Mouse (Mus musculus): ENCODE data around the gene Rbm12b1. TPM values are rescaled to one million over a fixed set of nuclear protein-coding genes. Genes with fewer than 3 reads are reported as not detected.
"Not testable (repeated sequence)": the region's sequence is repeated elsewhere in the genome, so short reads cannot be mapped to it uniquely, and the experiment has no call there.

The Rbm12b1 gene
- total RNA-seq (2021) = 10 to 100 TPM in 1 of 2 experiments, 1 to 10 TPM in 1; 5.3 to 12.1 TPM

DNA sequence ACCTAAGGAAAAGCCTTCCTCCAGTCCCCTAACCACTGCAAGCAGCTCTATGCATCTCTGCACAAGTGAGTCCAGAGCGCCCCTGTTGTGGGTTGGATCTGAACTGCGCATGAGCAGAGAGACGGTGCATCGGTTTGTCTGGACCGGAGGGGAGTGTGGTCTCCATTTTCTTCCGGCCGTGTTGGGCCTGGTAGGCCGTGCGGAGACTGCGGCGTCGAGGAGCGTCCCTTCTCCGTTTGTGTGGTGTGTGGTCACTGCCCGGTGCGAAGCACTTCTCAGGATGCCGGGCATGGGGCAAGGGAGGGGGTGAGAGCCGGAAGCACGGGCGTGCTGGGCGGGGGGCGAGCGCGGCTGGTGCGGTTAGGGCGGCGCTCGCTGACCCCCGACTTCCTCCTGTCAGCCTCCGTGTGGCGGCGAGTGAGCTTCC, at the start of gene Rbm12b1:
TSS of gene Rbm12b1 (plus strand) at position 124 of the 427 bp plus-strand sequence.
- DNase-seq (ENCODE audit: low spot score) = peak; percentile 71
- intact Hi-C loops (cut with DNase I) = not testable (repeated sequence)

DNA sequence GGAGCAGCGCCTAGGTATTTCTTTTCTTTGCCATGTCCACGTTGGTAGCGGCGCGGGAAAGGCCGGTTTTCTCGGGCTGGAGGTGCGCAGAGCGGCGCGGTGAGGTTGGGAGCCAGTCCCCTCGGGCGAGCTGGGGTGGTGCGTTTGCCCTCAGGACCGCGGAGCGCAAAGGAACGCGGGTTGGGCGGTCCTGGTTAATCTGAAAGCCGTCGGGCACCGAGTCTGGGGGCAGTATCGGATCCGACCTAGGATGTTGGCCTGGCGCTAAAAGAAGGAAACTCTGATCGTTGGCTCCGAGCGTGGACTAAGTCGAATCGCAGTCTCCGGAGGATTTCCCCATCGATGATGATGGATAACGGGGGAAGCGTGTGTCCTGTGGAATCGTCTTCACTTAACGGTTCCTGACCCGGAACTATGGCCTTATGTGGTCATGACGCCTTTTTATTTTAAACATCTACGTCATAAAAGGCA, 563 bp downstream of the Rbm12b1 start:
- intact Hi-C loops (cut with DNase I) = not testable (repeated sequence)

DNA sequence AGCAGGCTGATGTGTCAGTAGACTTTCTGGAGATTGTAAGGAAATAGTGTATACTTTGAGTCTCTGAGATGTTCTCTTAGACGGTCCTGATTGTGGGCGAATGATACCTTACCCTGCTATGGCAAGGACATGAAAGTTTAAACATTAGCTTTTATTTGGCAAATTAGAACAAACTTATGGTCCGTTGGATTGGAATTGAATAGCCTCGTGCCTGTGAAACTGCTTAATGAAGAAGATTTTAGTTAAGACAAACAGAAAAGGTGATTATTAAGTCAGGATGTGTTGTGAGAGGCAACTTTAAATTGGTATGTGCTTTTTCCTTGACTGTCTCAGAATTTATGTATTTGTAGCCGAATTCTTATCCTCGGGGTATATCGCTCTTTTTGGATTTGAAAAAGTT, 1.5 kb downstream of the Rbm12b1 start:
- DNase-seq (ENCODE audit: low spot score); intact Hi-C loops (cut with DNase I): not testable (repeated sequence)

More for the DNA sequence above, 563 bp downstream of the Rbm12b1 start:
- DNase-seq (ENCODE audit: low spot score) = not testable (repeated sequence)

DNA sequence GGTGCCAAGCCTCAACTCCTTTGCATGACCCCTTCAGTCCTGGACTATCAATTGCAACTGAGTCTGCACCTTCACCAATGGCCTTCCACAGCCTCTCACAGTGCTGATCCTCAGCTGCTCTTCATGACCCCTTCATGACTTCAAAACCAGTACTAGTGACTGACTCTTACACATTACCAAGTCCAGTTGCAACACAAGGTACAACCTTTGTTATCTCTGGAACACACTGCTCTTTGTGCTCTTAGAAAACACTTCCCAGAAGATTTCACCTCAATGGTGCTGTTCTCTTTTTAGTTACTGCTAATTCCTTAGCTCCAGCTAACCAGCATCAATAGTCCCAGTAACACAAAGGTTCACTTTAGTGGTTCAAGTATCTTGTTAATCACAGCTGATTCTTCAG, 7.6 kb downstream of the Rbm12b1 start:
- no peak for DNase-seq (ENCODE audit: low spot score)
- intact Hi-C loops (cut with DNase I) = no loop called here

DNA sequence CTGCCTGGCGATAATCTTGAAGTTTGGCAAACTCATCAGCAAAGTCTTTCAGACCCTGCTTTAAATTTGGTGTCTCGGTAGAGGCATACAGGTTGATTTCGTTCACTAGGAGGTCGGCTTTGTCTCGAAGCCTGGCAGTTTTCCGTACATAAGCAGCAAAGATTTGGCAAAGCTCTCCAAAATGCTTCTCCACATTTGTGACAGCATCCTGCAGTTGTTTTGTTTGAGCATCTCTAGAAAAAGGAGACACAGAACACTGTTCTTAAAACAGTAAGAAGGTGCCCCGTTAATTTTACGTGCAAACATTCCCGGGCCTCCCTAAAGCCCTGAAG, 30.9 kb downstream of the Rbm12b1 start:
- intact Hi-C loops (cut with DNase I) = no loop called here

DNA sequence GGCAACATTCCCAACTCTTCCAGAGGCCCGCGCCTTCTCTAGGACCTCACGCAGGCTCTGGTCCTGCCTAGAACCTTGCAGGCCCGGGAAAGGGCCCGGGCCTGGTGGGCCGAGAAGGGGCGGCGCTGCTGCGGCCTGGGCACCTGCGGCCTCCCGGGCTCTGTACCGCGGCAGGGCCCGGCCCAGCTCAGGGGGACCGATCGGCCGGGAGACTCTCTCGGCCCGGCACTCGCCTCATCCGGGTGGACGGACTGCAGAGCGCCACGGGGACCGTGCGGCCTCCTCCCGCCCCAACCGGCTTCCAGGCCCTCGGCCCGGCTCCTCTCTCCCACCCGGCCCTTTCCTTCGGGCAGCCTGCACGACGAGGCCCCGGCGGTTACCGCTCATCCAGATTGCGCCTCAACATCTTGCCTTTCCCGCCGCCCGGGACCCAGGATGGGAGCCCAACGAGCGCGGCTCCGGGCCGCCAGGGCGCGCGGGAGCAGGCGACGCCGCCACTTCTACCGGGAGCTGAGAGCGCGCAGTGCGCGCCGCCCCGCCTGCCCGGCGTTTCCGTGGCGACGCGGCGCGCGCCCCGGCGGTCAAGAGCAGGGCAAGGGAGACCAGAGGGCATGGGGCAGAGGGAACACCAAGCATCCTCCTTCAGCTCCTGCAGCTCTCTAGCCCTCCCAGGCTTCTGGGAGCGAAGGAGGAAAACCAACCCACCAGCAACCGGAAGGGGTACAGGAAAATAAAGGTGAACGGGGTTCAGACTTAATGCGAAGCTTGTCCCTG, 31.4 kb downstream of the Rbm12b1 start, which contains the start of gene Fam92a:
TSS of gene Fam92a (minus strand) at position 698 of the 774 bp plus-strand sequence.
- intact Hi-C loops (cut with DNase I) = no loop called here
- peak; percentile 48 for DNase-seq (ENCODE audit: low spot score)

More for the DNA sequence above, 30.9 kb downstream of the Rbm12b1 start:
- no peak for DNase-seq (ENCODE audit: low spot score)

DNA sequence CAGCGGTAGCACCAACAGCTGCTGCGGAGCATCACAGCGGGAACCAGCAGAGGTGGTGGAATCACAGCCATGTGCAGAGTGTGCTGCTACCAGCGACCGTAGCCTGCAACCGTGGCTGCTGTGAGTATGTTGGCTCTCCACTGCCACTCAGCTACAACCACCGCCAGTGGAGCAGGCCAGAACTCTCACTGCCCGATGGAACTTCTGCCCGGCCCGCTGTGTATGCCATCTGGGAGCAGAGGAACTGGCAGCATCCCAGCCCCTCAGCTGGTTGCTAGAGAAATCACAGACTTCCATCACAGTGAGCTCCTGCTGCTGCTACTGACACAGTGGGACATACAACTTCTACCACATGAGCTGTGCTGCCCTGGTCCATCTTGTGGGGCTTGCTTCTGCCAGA, 38.9 kb downstream of the Rbm12b1 start:
- no peak for DNase-seq (ENCODE audit: low spot score)
- intact Hi-C loops (cut with DNase I) = no loop called here

Other genes starting within 250 kb of the Rbm12b1 start
- not detected for gene Gm10604, start 159.0 kb upstream of the Rbm12b1 start, total RNA-seq (2021)
- 1 to 10 TPM; 5.2 to 7.6 TPM for gene Rbm12b2, start 50.8 kb upstream of the Rbm12b1 start, total RNA-seq (2021)
- gene Fam92a, start 31.8 kb downstream of the Rbm12b1 start, total RNA-seq (2021) = 10 to 100 TPM; 19.8 to 19.9 TPM